Mouse (Mus musculus): ENCODE results near the gene Vps13a.

GRCm38 (mm10) chr19:16814848-16815247 is 34.1 kb upstream of the Vps13a start:
- TF ChIP-seq CTCF (IDR thresholded peaks at IDR 0.05; ENCODE audit: borderline replicate concordance, control insufficient read depth, extremely low read depth, insufficient read depth, low read length, poor library complexity) (no peak), POLR2A (IDR thresholded peaks at IDR 0.05; ENCODE audit: control insufficient read depth, extremely low read depth, insufficient read depth, low read length, poor library complexity) (no peak)
